Mouse (Mus musculus) liver, adult (tissue): Measurements from ENCODE around the gene Olfr1002.
"Not testable (repeated sequence)": the region's sequence is repeated elsewhere in the genome, so short reads cannot be mapped to it uniquely, and the experiment has no call there.

ENCODE experiments used
- GATA4 ChIP-seq: IDR thresholded peaks from 2 replicates; pipeline ENCODE4 v1.6.1; 2014; ENCODE audit warnings: mild to moderate bottlenecking, low read length; ENCODE audit not compliant: insufficient replicate concordance

Olfr1002 gene

DNA sequence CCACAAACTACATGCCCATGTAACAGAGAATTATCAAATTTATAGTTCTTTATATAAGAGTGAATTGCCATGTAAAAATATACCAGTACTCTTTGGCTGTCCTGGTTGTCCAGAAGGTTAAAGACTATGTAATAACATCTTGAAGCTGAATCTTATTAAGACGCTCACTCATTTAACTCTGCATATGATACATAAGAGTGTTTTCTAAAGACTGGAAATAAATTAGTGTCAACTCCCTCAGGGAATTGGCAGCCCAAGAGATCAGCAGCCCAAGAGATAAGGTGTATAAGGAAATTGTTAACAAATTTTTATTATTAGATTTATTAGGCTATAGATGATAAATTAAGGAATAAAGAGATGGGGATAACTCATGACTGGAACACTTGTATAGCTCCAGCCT lies at the start of gene Olfr1002:
Olfr1002 (minus strand) TSS at position 101 of the 400 bp plus-strand sequence.
- TF ChIP-seq GATA4, result no peak

DNA sequence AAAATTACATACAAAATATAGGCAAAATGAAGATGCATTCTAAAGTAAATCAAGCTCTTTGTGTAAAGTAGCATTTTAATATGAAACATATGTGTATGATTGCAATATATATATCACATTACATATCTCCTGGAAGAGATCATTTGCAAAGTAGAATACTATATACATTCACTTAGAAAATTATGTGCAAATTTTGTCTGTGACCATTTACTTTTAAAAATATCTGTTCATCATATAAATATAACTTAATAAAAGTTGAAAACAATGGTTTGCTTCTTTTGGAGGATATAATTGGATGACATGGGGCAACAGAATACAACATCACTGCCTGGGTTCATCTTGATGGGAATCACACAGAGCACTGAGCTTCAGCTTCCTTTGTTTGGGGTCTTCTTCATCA lies 38.6 kb upstream of the Olfr1002 start, which contains the start of gene Olfr1008:
Olfr1008 (plus strand) TSS at position 301 of the 400 bp plus-strand sequence.
- no peak for TF ChIP-seq GATA4

DNA sequence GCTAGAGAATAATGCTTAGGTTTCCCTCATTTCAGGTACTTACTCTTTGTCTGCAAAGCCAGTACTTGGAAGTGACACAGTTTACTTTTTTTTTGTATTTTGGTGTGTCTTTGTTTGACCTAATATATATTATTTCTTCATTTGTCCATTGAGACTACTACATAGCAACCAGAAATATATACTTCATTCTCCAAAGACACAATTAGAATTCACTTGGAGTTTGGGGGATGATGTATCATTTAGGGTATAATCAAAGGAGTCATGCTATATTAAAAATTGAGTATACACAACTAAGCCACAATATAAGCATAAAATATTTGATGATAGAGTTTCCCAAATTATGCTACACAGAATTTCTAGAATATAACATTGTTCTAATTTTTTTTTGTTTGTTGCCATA lies 28.2 kb upstream of the Olfr1002 start, which contains the start of gene Olfr1006:
Olfr1006 (minus strand) TSS at position 101 of the 400 bp plus-strand sequence.
- no peak for TF ChIP-seq GATA4

DNA sequence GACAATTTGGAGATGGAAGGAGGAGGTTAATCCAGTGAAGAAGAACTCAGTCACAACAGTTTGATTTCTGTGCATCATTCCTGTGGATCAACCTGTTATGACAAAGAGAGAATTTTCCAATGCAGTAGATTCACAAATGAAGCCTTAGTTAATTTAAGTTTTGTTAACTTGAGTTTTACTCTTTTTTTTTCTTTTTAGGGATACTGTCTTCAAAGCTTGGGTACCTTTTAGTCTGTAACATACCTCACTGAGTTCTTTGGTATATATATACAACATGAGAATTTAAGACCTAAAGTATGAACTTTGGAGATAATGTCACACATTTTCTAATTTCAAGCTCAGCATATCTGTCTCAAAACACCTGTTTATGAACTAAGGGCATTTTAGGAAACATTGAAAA lies 13.9 kb upstream of the Olfr1002 start, which contains the start of gene Olfr154:
Olfr154 (minus strand) TSS at position 101 of the 400 bp plus-strand sequence.
- TF ChIP-seq GATA4, result not testable (repeated sequence)

DNA sequence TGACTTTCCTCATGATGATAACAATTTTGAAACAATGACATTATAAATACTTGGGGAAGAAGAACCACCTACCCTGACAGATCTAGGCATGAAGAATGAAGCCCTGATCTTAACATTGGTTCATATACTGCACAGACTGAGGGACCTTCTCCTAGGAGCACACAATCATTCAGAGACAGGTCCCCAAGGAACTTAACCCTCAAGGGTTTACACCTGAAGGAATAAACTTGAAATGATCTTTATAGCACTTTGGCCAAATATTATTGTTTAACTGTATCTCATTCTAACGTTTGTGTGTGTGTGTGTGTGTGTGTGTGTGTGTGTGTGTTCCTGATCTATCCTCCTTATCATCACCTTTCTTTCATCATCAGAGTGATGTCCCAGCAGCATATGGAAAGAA lies 38.7 kb downstream of the Olfr1002 start, which contains the start of gene Olfr1000:
Olfr1000 (minus strand) TSS at position 101 of the 400 bp plus-strand sequence.
- TF ChIP-seq GATA4, result no peak
